Mouse (Mus musculus): ENCODE data around the gene Med19. TPM values are rescaled to one million over a fixed set of nuclear protein-coding genes. Genes with fewer than 3 reads are reported as not detected.

Gene Med19
- 49.3 and 50.0 TPM in 2 replicates for polyA plus RNA-seq (2016; fragmentation: Nextera tagmentation; extraction: Ambion mirVana)

GRCm38 (mm10) chr2:84677968-84678880 lies at the start of gene Med19, which contains the start of gene Gm28635:
Gene Med19, plus strand, starts transcription at chr2:84678402.
Gene Gm28635, minus strand, starts transcription at chr2:84678041.
- Histone ChIP-seq H3K27ac (peak within 1 kb of the TSS; percentile 81), H3K27me3 (no peaks in the 10 kb centered on the region), H3K4me1 (peaks cover 17% of the 10 kb centered on the region), H3K9me3 (replicated peaks) (no peaks in the 10 kb centered on the region), H3K4me2 (replicated peaks) (peak within 1 kb of the TSS; percentile 83), H3K9ac (peak within 1 kb of the TSS; percentile 88), H3K36me3 (peaks cover 31% of the 10 kb centered on the region), H3K4me3 (peak within 1 kb of the TSS; percentile 93)
- WGBS = under 1% methylated on average over 44 of the region's 44 CpGs
- ATAC-seq (ENCODE audit: low FRiP score) = peak; percentile 100

GRCm38 (mm10) chr2:84632001-84632400 lies 46.2 kb upstream of the Med19 start:
- 83% methylated on average over 1 of the region's 1 CpGs for whole genome bisulfite sequencing
- Histone ChIP-seq H3K9me3 (replicated peaks) (no peaks in the 10 kb centered on the region), H3K4me3 (no peak overlapping the region), H3K9ac (no peak overlapping the region), H3K27me3 (no peaks in the 10 kb centered on the region), H3K27ac (no peak overlapping the region), H3K4me1 (peaks cover 38% of the 10 kb centered on the region), H3K4me2 (replicated peaks) (no peak overlapping the region), H3K36me3 (no peaks in the 10 kb centered on the region)
- ATAC-seq (ENCODE audit: low FRiP score) = no peak

- Histone ChIP-seq H3K36me3 (no peaks in the 10 kb centered on the region), H3K4me1 (peaks cover 47% of the 10 kb centered on the region), H3K27ac (0 out of 2 replicates have a peak overlapping the region, but pooled peaks have one; percentile 12), H3K4me3 (no peak overlapping the region), H3K4me2 (replicated peaks) (no peak overlapping the region), H3K27me3 (no peaks in the 10 kb centered on the region), H3K9me3 (replicated peaks) (no peaks in the 10 kb centered on the region), H3K9ac (no peak overlapping the region)
- WGBS = 12% methylated on average over 3 of the region's 3 CpGs
- no peak for ATAC-seq (ENCODE audit: low FRiP score)
Observed at GRCm38 (mm10) chr2:84632999-84633398, 45.2 kb upstream of the Med19 start.

- H3K4me3 ChIP-seq = no peak overlapping the region
- H3K4me1 ChIP-seq = peaks cover 57% of the 10 kb centered on the region
- no peak for ATAC-seq (ENCODE audit: low FRiP score)
- H3K4me2 ChIP-seq (replicated peaks) = no peak overlapping the region
- H3K27ac ChIP-seq = 0 out of 2 replicates have a peak overlapping the region, but pooled peaks have one; percentile 82
- H3K9ac ChIP-seq = no peak overlapping the region
- WGBS = 80% methylated on average over 4 of the region's 4 CpGs
- H3K36me3 ChIP-seq = no peaks in the 10 kb centered on the region
- H3K9me3 ChIP-seq (replicated peaks) = no peaks in the 10 kb centered on the region
- H3K27me3 ChIP-seq = no peaks in the 10 kb centered on the region
Observed at GRCm38 (mm10) chr2:84634006-84634405, 44.2 kb upstream of the Med19 start.

DNA sequence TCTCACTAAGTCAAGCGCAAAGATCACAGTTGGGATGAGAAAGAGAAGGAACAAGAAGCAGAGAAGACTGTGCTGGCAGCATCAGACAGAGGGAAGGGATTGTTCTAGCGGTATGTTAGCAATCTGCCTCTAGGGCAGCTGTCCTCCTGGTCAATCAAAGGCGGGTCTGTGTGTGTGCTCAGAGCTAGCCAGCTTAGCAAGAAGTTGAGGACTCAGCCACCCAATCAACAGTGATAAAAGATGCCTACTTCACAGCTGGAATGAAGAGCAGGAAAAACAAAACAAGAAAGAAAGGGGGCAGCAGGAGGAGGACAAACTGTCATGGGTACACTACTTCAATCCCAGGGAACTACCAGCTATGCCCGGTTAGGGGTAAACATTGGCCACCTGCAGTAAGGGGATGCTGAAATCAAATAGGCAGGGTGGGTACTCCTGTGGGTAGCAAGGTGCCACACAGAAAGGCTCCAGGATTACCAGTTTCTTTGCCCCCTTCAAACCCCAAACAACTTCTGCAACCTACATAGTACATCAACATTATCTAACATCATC lies 43.2 kb upstream of the Med19 start:
- Histone ChIP-seq H3K36me3 (no peaks in the 10 kb centered on the region), H3K27ac (peak overlapping the region; percentile 82), H3K4me3 (no peak overlapping the region), H3K27me3 (no peaks in the 10 kb centered on the region), H3K9ac (no peak overlapping the region), H3K4me2 (replicated peaks) (peak overlapping the region; percentile 23), H3K9me3 (replicated peaks) (no peaks in the 10 kb centered on the region), H3K4me1 (peaks cover 57% of the 10 kb centered on the region)
- ATAC-seq (ENCODE audit: low FRiP score) = peak; percentile 23; the same call in 1 of the 2 replicates
- 33% methylated on average over 4 of the region's 4 CpGs for WGBS

- WGBS = 1% methylated on average over 2 of the region's 2 CpGs
- H3K27me3 ChIP-seq = no peaks in the 10 kb centered on the region
- peaks cover 57% of the 10 kb centered on the region for H3K4me1 ChIP-seq
- H3K4me3 ChIP-seq = no peak overlapping the region
- H3K4me2 ChIP-seq (replicated peaks) = peak overlapping the region; percentile 23; the same call in 1 of the 2 replicates
- no peaks in the 10 kb centered on the region for H3K36me3 ChIP-seq
- no peak overlapping the region for H3K9ac ChIP-seq
- no peaks in the 10 kb centered on the region for H3K9me3 ChIP-seq (replicated peaks)
- peak; percentile 94 for ATAC-seq (ENCODE audit: low FRiP score)
- H3K27ac ChIP-seq = peak overlapping the region; percentile 82
Observed at GRCm38 (mm10) chr2:84635611-84636010, 42.6 kb upstream of the Med19 start.

DNA sequence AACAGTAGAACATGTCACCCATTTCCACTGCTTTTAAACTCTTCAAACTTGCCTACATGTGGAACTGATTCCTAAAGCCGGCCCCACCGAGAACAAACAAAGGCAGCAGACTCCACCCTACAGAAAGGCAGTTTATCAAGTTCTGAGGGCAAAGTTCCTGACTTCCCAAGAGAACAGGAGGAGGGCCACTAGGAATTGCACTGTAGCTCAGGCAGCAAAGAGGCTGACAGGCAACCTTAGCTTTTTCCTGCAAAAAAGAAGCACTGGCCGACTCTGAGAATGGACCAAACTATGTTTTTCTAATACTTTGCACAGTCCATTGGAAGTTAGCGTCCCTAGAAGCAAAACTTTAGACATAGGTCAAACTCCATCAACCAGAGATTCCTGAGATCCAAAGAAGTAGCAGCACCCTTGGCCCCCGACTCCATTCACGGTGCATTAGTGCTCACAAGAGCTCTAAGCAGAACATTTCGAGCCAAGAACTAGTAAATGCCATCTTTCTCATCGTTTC lies 41.9 kb upstream of the Med19 start:
- H3K27ac ChIP-seq = peak overlapping the region; percentile 82
- H3K36me3 ChIP-seq = no peaks in the 10 kb centered on the region
- H3K9me3 ChIP-seq (replicated peaks) = no peaks in the 10 kb centered on the region
- WGBS = 17% methylated on average over 8 of the region's 8 CpGs
- no peak; the same call in none of the 2 replicates for ATAC-seq (ENCODE audit: low FRiP score)
- no peak overlapping the region for H3K4me3 ChIP-seq
- no peaks in the 10 kb centered on the region for H3K27me3 ChIP-seq
- peaks cover 57% of the 10 kb centered on the region for H3K4me1 ChIP-seq
- no peak overlapping the region for H3K9ac ChIP-seq
- H3K4me2 ChIP-seq (replicated peaks) = peak overlapping the region; percentile 23

GRCm38 (mm10) chr2:84637452-84638165 lies 40.6 kb upstream of the Med19 start:
- no peak overlapping the region for H3K9ac ChIP-seq
- ATAC-seq (ENCODE audit: low FRiP score) = no peak
- H3K36me3 ChIP-seq = no peaks in the 10 kb centered on the region
- H3K4me2 ChIP-seq (replicated peaks) = no peak overlapping the region
- H3K27ac ChIP-seq = peak overlapping the region; percentile 82
- WGBS = 36% methylated on average over 7 of the region's 7 CpGs
- no peaks in the 10 kb centered on the region for H3K27me3 ChIP-seq
- no peak overlapping the region for H3K4me3 ChIP-seq
- H3K4me1 ChIP-seq = peaks cover 57% of the 10 kb centered on the region
- no peaks in the 10 kb centered on the region for H3K9me3 ChIP-seq (replicated peaks)

DNA sequence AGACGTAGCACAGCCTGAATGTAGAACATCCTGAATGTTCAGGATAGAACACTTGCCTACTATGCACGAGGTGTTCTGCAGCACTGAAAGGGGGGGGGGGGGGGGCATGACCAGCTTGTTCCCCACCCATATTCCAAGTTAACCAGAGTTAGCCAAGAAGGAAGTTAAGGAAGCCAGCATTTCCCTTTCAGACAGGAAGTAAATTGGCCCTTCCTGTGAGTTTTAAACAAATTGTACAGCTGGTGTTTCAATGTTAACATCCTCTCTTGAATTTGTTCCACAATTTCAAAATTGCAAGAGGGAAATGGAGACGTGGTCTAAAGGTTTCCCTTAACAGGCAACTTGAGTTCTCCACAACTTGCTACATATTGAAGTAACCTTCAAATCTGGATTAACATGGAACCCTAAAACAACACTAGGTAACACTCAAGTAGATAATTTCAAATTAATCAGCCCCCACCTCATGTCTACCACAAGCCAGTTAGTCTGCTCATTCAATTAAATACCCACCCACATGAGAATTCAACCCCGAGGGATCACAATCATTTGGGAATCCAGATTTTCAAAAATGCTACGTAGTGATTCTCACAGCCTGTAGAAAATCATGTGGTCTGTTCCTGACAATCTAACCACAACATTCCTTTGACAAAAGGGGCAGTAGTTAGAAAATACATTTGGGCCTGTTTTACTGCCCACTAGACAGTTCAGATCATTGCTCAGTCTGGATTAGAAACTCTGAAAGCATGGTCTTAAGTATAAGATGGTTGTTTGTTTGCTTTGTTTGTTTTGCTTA lies 39.6 kb upstream of the Med19 start:
- Histone ChIP-seq H3K4me1 (peaks cover 51% of the 10 kb centered on the region), H3K9ac (no peak overlapping the region), H3K9me3 (replicated peaks) (no peaks in the 10 kb centered on the region), H3K36me3 (no peaks in the 10 kb centered on the region), H3K27ac (peak overlapping the region; percentile 30; the same call in 1 of the 2 replicates), H3K4me3 (no peak overlapping the region), H3K4me2 (replicated peaks) (no peak overlapping the region), H3K27me3 (no peaks in the 10 kb centered on the region)
- WGBS = 73% methylated on average over 5 of the region's 5 CpGs
- ATAC-seq (ENCODE audit: low FRiP score) = no peak

DNA sequence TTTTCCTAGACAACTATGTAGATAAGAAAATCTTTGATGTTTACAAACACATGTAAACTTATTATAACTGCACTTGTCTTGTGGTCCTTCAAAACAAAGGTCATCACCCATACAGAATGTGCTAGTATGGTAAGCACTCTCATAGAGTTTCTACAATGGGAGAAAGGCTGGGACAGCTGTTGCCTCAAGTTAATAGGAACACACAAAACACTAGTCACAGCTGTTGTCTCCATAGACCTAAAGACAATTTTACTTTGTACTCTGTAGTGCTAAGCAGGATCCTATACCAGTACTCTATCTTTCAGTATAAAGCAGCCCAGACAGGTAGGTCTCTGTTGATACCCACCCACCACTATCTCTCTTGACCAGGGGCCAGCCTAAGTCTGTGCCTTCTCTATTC lies 37.4 kb upstream of the Med19 start:
- Histone ChIP-seq H3K4me2 (replicated peaks) (no peak overlapping the region), H3K4me1 (peaks cover 30% of the 10 kb centered on the region), H3K9ac (no peak overlapping the region), H3K9me3 (replicated peaks) (no peaks in the 10 kb centered on the region), H3K27me3 (no peaks in the 10 kb centered on the region), H3K4me3 (no peak overlapping the region), H3K36me3 (no peaks in the 10 kb centered on the region), H3K27ac (no peak overlapping the region)
- ATAC-seq (ENCODE audit: low FRiP score) = no peak

GRCm38 (mm10) chr2:84646138-84646537 lies 32.1 kb upstream of the Med19 start:
- Histone ChIP-seq H3K4me2 (replicated peaks) (no peak overlapping the region), H3K4me1 (peaks cover 18% of the 10 kb centered on the region)
- WGBS = 81% methylated on average over 1 of the region's 1 CpGs

More at GRCm38 (mm10) chr2:84646138-84646537, 32.1 kb upstream of the Med19 start:
- no peak overlapping the region for H3K9ac ChIP-seq
- H3K4me3 ChIP-seq = no peak overlapping the region
- H3K36me3 ChIP-seq = no peaks in the 10 kb centered on the region
- no peaks in the 10 kb centered on the region for H3K9me3 ChIP-seq (replicated peaks)
- no peak overlapping the region for H3K27ac ChIP-seq
- no peaks in the 10 kb centered on the region for H3K27me3 ChIP-seq
- ATAC-seq (ENCODE audit: low FRiP score) = no peak
